Comparison of ENCODE assay signal across 16 mouse cellular contexts in genomic region chr4:117473985-117474354, GRCm38 (mm10). TPM values are rescaled to one million over a fixed set of nuclear protein-coding genes. Genes with fewer than 3 reads are reported as not detected.
DNase-seq lines count a peak whose midpoint lies in the region; ATAC-seq and TF ChIP-seq lines count a peak whose summit lies in the region.
"Had no signal": no experiment of that assay in that cellular context is flagged by ENCODE, and none has a peak within 500 bp of the region (broad histone marks: within the 10 kb centered on the region; RNA-seq: fewer than 3 reads in every experiment).

No protein-coding gene starts in this region.

- H3K36me3 ChIP-seq in lung, embryonic 14.5 days (ENCODE audit: insufficient read depth): no peaks in the 10 kb centered on the region
- no peaks in the 10 kb centered on the region for H3K36me3 ChIP-seq in hindbrain, embryonic 12.5 days
- peaks cover 8% of the 10 kb centered on the region; the same call in 1 of the 2 replicates for H3K36me3 ChIP-seq in limb, embryonic 10.5 days

- DNase-seq in lung, embryonic 14.5 days: no peak
- DNase-seq in lung, postnatal 4 days: no peak
- DNase-seq in R1 (ENCODE audit: low read depth, low spot score) (peak; percentile 64), liver (peak; percentile 88)
- no peak for DNase-seq in cerebellum, adult 9-11 months
- DNase-seq in limb, embryonic 10.5 days (ENCODE audit: low spot score): no peak
- DNase-seq: adrenal gland, adult 8-10 months; cerebellum, postnatal 25 days; heart, postnatal 4 days; lung, postnatal 10 days; midbrain, embryonic 14.5 days; thymus, adult 18-20 months had no signal

- ATAC-seq in lung, embryonic 14.5 days (ENCODE audit: insufficient read depth): no peak
- ATAC-seq in megakaryocyte progenitor cell, adult 5-6 weeks (replicated peaks; ENCODE audit: poor library complexity): peak; percentile 42
- no peak for ATAC-seq in hindbrain, embryonic 12.5 days (ENCODE audit: low FRiP score)

- peaks cover 12% of the 10 kb centered on the region; the same call in 1 of the 2 replicates for H3K4me1 ChIP-seq in lung, embryonic 14.5 days (ENCODE audit: insufficient read depth)
- H3K4me1 ChIP-seq in hindbrain, embryonic 12.5 days: peaks cover 5% of the 10 kb centered on the region; the same call in 1 of the 2 replicates
- H3K4me1 ChIP-seq in limb, embryonic 10.5 days: peaks cover 22% of the 10 kb centered on the region

- H3K27me3 ChIP-seq in lung, embryonic 14.5 days (ENCODE audit: insufficient read depth, low read length): peaks cover 16% of the 10 kb centered on the region; the same call in 1 of the 2 replicates
- H3K27me3 ChIP-seq in hindbrain, embryonic 12.5 days: peaks cover 48% of the 10 kb centered on the region
- peaks cover 28% of the 10 kb centered on the region; the same call in 1 of the 2 replicates for H3K27me3 ChIP-seq in limb, embryonic 10.5 days (ENCODE audit: low read depth, poor library complexity, severe bottlenecking)

- no peak overlapping the region for H3K27ac ChIP-seq in lung, embryonic 14.5 days (ENCODE audit: low read depth)
- no peak overlapping the region for H3K27ac ChIP-seq in hindbrain, embryonic 12.5 days
- no peak overlapping the region for H3K27ac ChIP-seq in limb, embryonic 10.5 days
- H3K27ac ChIP-seq: kidney, postnatal 0 days; limb, embryonic 12.5 days had no signal

- peak overlapping the region; percentile 15; the same call in 1 of the 2 replicates for H3K4me2 ChIP-seq in lung, embryonic 14.5 days
- H3K4me2 ChIP-seq in hindbrain, embryonic 12.5 days (replicated peaks): no peak overlapping the region
- H3K4me2 ChIP-seq: limb, embryonic 12.5 days had no signal

- H3K9ac ChIP-seq in lung, embryonic 14.5 days: no peak overlapping the region
- H3K9ac ChIP-seq in hindbrain, embryonic 12.5 days: no peak overlapping the region
- H3K9ac ChIP-seq: limb, embryonic 12.5 days had no signal

- H3K9me3 ChIP-seq in lung, embryonic 14.5 days (ENCODE audit: low read depth, low read length): no peaks in the 10 kb centered on the region
- H3K9me3 ChIP-seq in hindbrain, embryonic 12.5 days (replicated peaks): no peaks in the 10 kb centered on the region
- H3K9me3 ChIP-seq in limb, embryonic 10.5 days (replicated peaks): no peaks in the 10 kb centered on the region
- H3K9me3 ChIP-seq: limb, embryonic 12.5 days had no signal

- no peak overlapping the region for H3K4me3 ChIP-seq in lung, embryonic 14.5 days (ENCODE audit: low read depth, low read length)
- no peak overlapping the region for H3K4me3 ChIP-seq in hindbrain, embryonic 12.5 days
- H3K4me3 ChIP-seq in limb, embryonic 10.5 days: no peak overlapping the region
- H3K4me3 ChIP-seq: limb, embryonic 12.5 days had no signal

- no peak for TF ChIP-seq CTCF in lung, embryonic 14.5 days (IDR thresholded peaks at IDR 0.05; ENCODE audit: low read depth)

RNA-seq across cellular contexts. Expression of gene Rnf220, which starts 22.9 kb away (rescaled TPM):
- 65.4 and 76.1 TPM in 2 replicates for polyA plus RNA-seq in lung, embryonic 14.5 days (2014; fragmentation: Nextera tagmentation; extraction: Ambion mirVana)
- 52.9 and 63.3 TPM in 2 replicates for total RNA-seq in megakaryocyte progenitor cell, adult 5-6 weeks (2015)
- 83.9 and 96.5 TPM in 2 replicates for total RNA-seq in megakaryocyte progenitor cell, adult 5-6 weeks (2017)
- 104 and 111 TPM in 2 replicates for polyA plus RNA-seq in hindbrain, embryonic 12.5 days (2016; fragmentation: Nextera tagmentation; extraction: Ambion mirVana)
- 100 and 106 TPM in 2 replicates for polyA plus RNA-seq in limb, embryonic 10.5 days (2016; fragmentation: Nextera tagmentation; extraction: Ambion mirVana)

Comparison
In these comparisons a context has a peak if more than half of its experiments do, and no peak if none do; other contexts are left out.
1. DNase-seq: peak in R1 (single experiment) and liver (single experiment); none in lung, embryonic 14.5 days (single experiment), lung, postnatal 4 days (0 of 2), cerebellum, adult 9-11 months (single experiment) and limb, embryonic 10.5 days (single experiment).